8 mouse cellular contexts compared by ENCODE assay signal in genomic region chr13:43173262-43173661, GRCm38 (mm10). TPM values are rescaled to one million over a fixed set of nuclear protein-coding genes. Genes with fewer than 3 reads are reported as not detected.
DNase-seq lines count a peak whose midpoint lies in the region; ATAC-seq lines count a peak whose summit lies in the region.

No protein-coding gene starts in this region.

- no peak overlapping the region for H3K4me3 ChIP-seq in hindbrain, embryonic 11.5 days (ENCODE audit: low read depth, low read length)
- no peak overlapping the region for H3K4me3 ChIP-seq in hindbrain, embryonic 16.5 days (ENCODE audit: low read length)
- H3K4me3 ChIP-seq in limb, embryonic 10.5 days, result no peak overlapping the region
- no peak overlapping the region for H3K4me3 ChIP-seq in stomach, embryonic 15.5 days (replicated peaks)

- H3K27ac ChIP-seq in hindbrain, embryonic 11.5 days (ENCODE audit: low read depth, low read length), result no peak overlapping the region
- H3K27ac ChIP-seq in hindbrain, embryonic 16.5 days (ENCODE audit: low read depth, low read length), result no peak overlapping the region
- H3K27ac ChIP-seq in limb, embryonic 10.5 days, result peak overlapping the region; percentile 42; the same call in 1 of the 2 replicates
- H3K27ac ChIP-seq in stomach, embryonic 15.5 days, result no peak overlapping the region

- no peak for ATAC-seq in hindbrain, embryonic 11.5 days (ENCODE audit: low FRiP score)
- ATAC-seq in hindbrain, embryonic 16.5 days, result no peak
- peak; percentile 39 for ATAC-seq in inflammation-experienced regulatory T-cells, adult 6 months
- no peak for ATAC-seq in stomach, embryonic 15.5 days (ENCODE audit: insufficient read depth, low FRiP score, low read depth)

- H3K9me3 ChIP-seq in hindbrain, embryonic 11.5 days (ENCODE audit: control insufficient read depth, low read length), result no peaks in the 10 kb centered on the region
- no peaks in the 10 kb centered on the region for H3K9me3 ChIP-seq in hindbrain, embryonic 16.5 days (ENCODE audit: control insufficient read depth, low read length)
- no peaks in the 10 kb centered on the region for H3K9me3 ChIP-seq in limb, embryonic 10.5 days (replicated peaks)
- H3K9me3 ChIP-seq in stomach, embryonic 15.5 days, result no peaks in the 10 kb centered on the region

- H3K36me3 ChIP-seq in hindbrain, embryonic 11.5 days (ENCODE audit: control insufficient read depth, insufficient read depth, low read length), result no peaks in the 10 kb centered on the region
- H3K36me3 ChIP-seq in hindbrain, embryonic 16.5 days (ENCODE audit: control insufficient read depth, insufficient read depth, low read length), result no peaks in the 10 kb centered on the region
- peaks cover 5% of the 10 kb centered on the region; the same call in 1 of the 2 replicates for H3K36me3 ChIP-seq in limb, embryonic 10.5 days
- H3K36me3 ChIP-seq in stomach, embryonic 15.5 days, result no peaks in the 10 kb centered on the region; the same call in 1 of the 2 replicates

- WGBS in hindbrain, embryonic 11.5 days, result 12% methylated on average over 9 of the region's 9 CpGs
- 19% methylated on average over 9 of the region's 9 CpGs for WGBS in hindbrain, embryonic 16.5 days
- 18% methylated on average over 9 of the region's 9 CpGs for WGBS in limb, embryonic 10.5 days
- 16% methylated on average over 9 of the region's 9 CpGs for WGBS in stomach, embryonic 15.5 days

- DNase-seq in hindbrain, embryonic 11.5 days (ENCODE audit: low spot score), result peak; percentile 86
- DNase-seq in c-Kit-positive CD71-positive TER-119-positive erythroid progenitor cells, embryonic 14.5 days (ENCODE audit: low spot score), result peak; percentile 69
- DNase-seq in frontal cortex, postnatal 25 days (ENCODE audit: low spot score in 2 of 2), result peak; percentile 75 to 86
- peak; percentile 83 for DNase-seq in limb, embryonic 10.5 days (ENCODE audit: low spot score)
- DNase-seq in naive thymus-derived CD4-positive, alpha-beta T cell, adult 2 months (ENCODE audit: low read depth), result peak; percentile 92

- H3K4me1 ChIP-seq in hindbrain, embryonic 11.5 days (replicated peaks; ENCODE audit: control insufficient read depth, insufficient read depth, low read length), result no peaks in the 10 kb centered on the region; the same call in 1 of the 2 replicates
- H3K4me1 ChIP-seq in hindbrain, embryonic 16.5 days (ENCODE audit: control insufficient read depth, insufficient read depth, low read depth, low read length), result peaks cover 7% of the 10 kb centered on the region
- peaks cover 20% of the 10 kb centered on the region for H3K4me1 ChIP-seq in limb, embryonic 10.5 days
- peaks cover 7% of the 10 kb centered on the region for H3K4me1 ChIP-seq in stomach, embryonic 15.5 days

- no peak overlapping the region for H3K4me2 ChIP-seq in hindbrain, embryonic 11.5 days (replicated peaks; ENCODE audit: low read depth, low read length)
- H3K4me2 ChIP-seq in hindbrain, embryonic 16.5 days (ENCODE audit: low read length), result no peak overlapping the region
- H3K4me2 ChIP-seq in stomach, embryonic 15.5 days, result peak overlapping the region; percentile 30; the same call in 1 of the 2 replicates

- H3K27me3 ChIP-seq in hindbrain, embryonic 11.5 days (ENCODE audit: control insufficient read depth, insufficient read depth, low read length), result no peaks in the 10 kb centered on the region
- H3K27me3 ChIP-seq in hindbrain, embryonic 16.5 days (replicated peaks; ENCODE audit: control insufficient read depth, insufficient read depth, low read length), result no peaks in the 10 kb centered on the region
- no peaks in the 10 kb centered on the region for H3K27me3 ChIP-seq in limb, embryonic 10.5 days (ENCODE audit: low read depth, poor library complexity, severe bottlenecking)
- H3K27me3 ChIP-seq in stomach, embryonic 15.5 days (replicated peaks), result no peaks in the 10 kb centered on the region

- H3K9ac ChIP-seq in hindbrain, embryonic 11.5 days (ENCODE audit: low read depth, low read length), result no peak overlapping the region
- H3K9ac ChIP-seq in hindbrain, embryonic 16.5 days (ENCODE audit: low read depth, low read length), result no peak overlapping the region
- H3K9ac ChIP-seq in stomach, embryonic 15.5 days, result no peak overlapping the region

RNA-seq across cellular contexts. Expression of gene Tbc1d7, which starts 2.0 kb away (rescaled TPM):
- 71.3 and 74.8 TPM in 2 replicates for polyA plus RNA-seq in hindbrain, embryonic 11.5 days (2014; fragmentation: Nextera tagmentation; extraction: Ambion mirVana)
- 85.3 and 86.0 TPM in 2 replicates for polyA plus RNA-seq in hindbrain, embryonic 16.5 days (2015; fragmentation: Nextera tagmentation; extraction: Ambion mirVana)
- polyA plus RNA-seq in inflammation-experienced regulatory T-cells, adult 6 months (2017; shearing (Covaris generic)), result 10 to 100 TPM; 16.1 to 16.8 (median 16.8) TPM
- polyA plus RNA-seq in limb, embryonic 10.5 days (2016; fragmentation: Nextera tagmentation; extraction: Ambion mirVana), result 63.5 and 67.6 TPM in 2 replicates
- 34.6 and 35.9 TPM in 2 replicates for polyA plus RNA-seq in stomach, embryonic 15.5 days (2015; fragmentation: Nextera tagmentation; extraction: Ambion mirVana)
